Mouse (Mus musculus): ENCODE data around the gene Caly. TPM values are rescaled to one million over a fixed set of nuclear protein-coding genes. Genes with fewer than 3 reads are reported as not detected.

The Caly gene
- polyA plus RNA-seq, 1 experiment: not detected

GRCm38 (mm10) chr7:140057413-140058407 is 24.6 kb downstream of the Caly start:
- TF ChIP-seq POLR2A (IDR thresholded peaks at IDR 0.05; ENCODE audit: insufficient read depth, low read depth, low read length): no peak
- TF ChIP-seq CTCF (IDR thresholded peaks at IDR 0.05; ENCODE audit: insufficient read depth, low read depth, low read length): no peak
- H3K27ac ChIP-seq (ENCODE audit: insufficient read depth, low read depth, low read length): no peak overlapping the region
- H3K4me1 ChIP-seq (ENCODE audit: control insufficient read depth, insufficient read depth, low read length): peaks cover 26% of the 10 kb centered on the region

GRCm38 (mm10) chr7:140054124-140054523 is 28.2 kb downstream of the Caly start:
- no peak for TF ChIP-seq CTCF (IDR thresholded peaks at IDR 0.05; ENCODE audit: insufficient read depth, low read depth, low read length)
- TF ChIP-seq POLR2A (IDR thresholded peaks at IDR 0.05; ENCODE audit: insufficient read depth, low read depth, low read length): no peak
- 58% methylated on average over 4 of the region's 4 CpGs for WGBS

More at GRCm38 (mm10) chr7:140057413-140058407, 24.6 kb downstream of the Caly start:
- H3K4me3 ChIP-seq (ENCODE audit: insufficient read depth, low read depth, low read length): peak overlapping the region; percentile 53
- 5% methylated on average over 53 of the region's 53 CpGs for WGBS

GRCm38 (mm10) chr7:140049115-140049689 is 33.1 kb downstream of the Caly start:
- TF ChIP-seq CTCF (IDR thresholded peaks at IDR 0.05; ENCODE audit: insufficient read depth, low read depth, low read length) (no peak), POLR2A (IDR thresholded peaks at IDR 0.05; ENCODE audit: insufficient read depth, low read depth, low read length) (no peak)
- Histone ChIP-seq H3K4me1 (ENCODE audit: control insufficient read depth, insufficient read depth, low read length) (peaks cover 21% of the 10 kb centered on the region), H3K27ac (ENCODE audit: insufficient read depth, low read depth, low read length) (no peak overlapping the region), H3K4me3 (ENCODE audit: insufficient read depth, low read depth, low read length) (peak overlapping the region; percentile 29)
- whole genome bisulfite sequencing: 1% methylated on average over 34 of the region's 34 CpGs

More at GRCm38 (mm10) chr7:140054124-140054523, 28.2 kb downstream of the Caly start:
- peaks cover 19% of the 10 kb centered on the region for H3K4me1 ChIP-seq (ENCODE audit: control insufficient read depth, insufficient read depth, low read length)
- no peak overlapping the region for H3K4me3 ChIP-seq (ENCODE audit: insufficient read depth, low read depth, low read length)
- H3K27ac ChIP-seq (ENCODE audit: insufficient read depth, low read depth, low read length): 0 out of 2 replicates have a peak overlapping the region, but pooled peaks have one; percentile 10

- Histone ChIP-seq H3K27ac (ENCODE audit: insufficient read depth, low read depth, low read length) (no peak within 1 kb of the TSS), H3K4me1 (ENCODE audit: control insufficient read depth, insufficient read depth, low read length) (peaks cover 21% of the 10 kb centered on the region), H3K4me3 (ENCODE audit: insufficient read depth, low read depth, low read length) (peak within 1 kb of the TSS; percentile 29)
- WGBS: 2% methylated on average over 56 of the region's 56 CpGs
- TF ChIP-seq CTCF (IDR thresholded peaks at IDR 0.05; ENCODE audit: insufficient read depth, low read depth, low read length) (no peak), POLR2A (IDR thresholded peaks at IDR 0.05; ENCODE audit: insufficient read depth, low read depth, low read length) (no peak)
Measured at GRCm38 (mm10) chr7:140048361-140049114, 33.8 kb downstream of the Caly start, which contains the start of gene Msx3. Msx3 (minus strand) TSS chr7:140049089.

- H3K4me3 ChIP-seq (ENCODE audit: insufficient read depth, low read depth, low read length): peak overlapping the region; percentile 23
- WGBS: under 1% methylated on average over 33 of the region's 33 CpGs
Measured at GRCm38 (mm10) chr7:140047811-140048311, 34.5 kb downstream of the Caly start.

GRCm38 (mm10) chr7:140045546-140045945 is 36.8 kb downstream of the Caly start:
- H3K4me3 ChIP-seq (ENCODE audit: insufficient read depth, low read depth, low read length): no peak overlapping the region
- 87% methylated on average over 4 of the region's 4 CpGs for WGBS
- TF ChIP-seq POLR2A (IDR thresholded peaks at IDR 0.05; ENCODE audit: insufficient read depth, low read depth, low read length): no peak
- no peak for TF ChIP-seq CTCF (IDR thresholded peaks at IDR 0.05; ENCODE audit: insufficient read depth, low read depth, low read length)
- H3K27ac ChIP-seq (ENCODE audit: insufficient read depth, low read depth, low read length): no peak overlapping the region
- H3K4me1 ChIP-seq (ENCODE audit: control insufficient read depth, insufficient read depth, low read length): peaks cover 21% of the 10 kb centered on the region

More at GRCm38 (mm10) chr7:140047811-140048311, 34.5 kb downstream of the Caly start:
- peaks cover 21% of the 10 kb centered on the region for H3K4me1 ChIP-seq (ENCODE audit: control insufficient read depth, insufficient read depth, low read length)
- no peak for TF ChIP-seq POLR2A (IDR thresholded peaks at IDR 0.05; ENCODE audit: insufficient read depth, low read depth, low read length)
- TF ChIP-seq CTCF (IDR thresholded peaks at IDR 0.05; ENCODE audit: insufficient read depth, low read depth, low read length): no peak
- no peak overlapping the region for H3K27ac ChIP-seq (ENCODE audit: insufficient read depth, low read depth, low read length)

- no peak overlapping the region for H3K4me3 ChIP-seq (ENCODE audit: insufficient read depth, low read depth, low read length)
- TF ChIP-seq POLR2A (IDR thresholded peaks at IDR 0.05; ENCODE audit: insufficient read depth, low read depth, low read length): no peak
- no peak for TF ChIP-seq CTCF (IDR thresholded peaks at IDR 0.05; ENCODE audit: insufficient read depth, low read depth, low read length)
- H3K4me1 ChIP-seq (ENCODE audit: control insufficient read depth, insufficient read depth, low read length): peaks cover 3% of the 10 kb centered on the region; the same call in 1 of the 2 replicates
- 66% methylated on average over 3 of the region's 3 CpGs for WGBS
- no peak overlapping the region for H3K27ac ChIP-seq (ENCODE audit: insufficient read depth, low read depth, low read length)
Measured at GRCm38 (mm10) chr7:140042728-140043127, 39.6 kb downstream of the Caly start.

GRCm38 (mm10) chr7:140037171-140037555 is 45.2 kb downstream of the Caly start:
- H3K27ac ChIP-seq (ENCODE audit: insufficient read depth, low read depth, low read length): no peak overlapping the region
- 40% methylated on average over 3 of the region's 3 CpGs for WGBS
- peak overlapping the region; percentile 86 for H3K4me3 ChIP-seq (ENCODE audit: insufficient read depth, low read depth, low read length)
- no peak for TF ChIP-seq POLR2A (IDR thresholded peaks at IDR 0.05; ENCODE audit: insufficient read depth, low read depth, low read length)
- TF ChIP-seq CTCF (IDR thresholded peaks at IDR 0.05; ENCODE audit: insufficient read depth, low read depth, low read length): no peak
- H3K4me1 ChIP-seq (ENCODE audit: control insufficient read depth, insufficient read depth, low read length): peaks cover 12% of the 10 kb centered on the region
